Mouse (Mus musculus): ENCODE measurements around the gene Osbpl10.

Gene Osbpl10

GRCm38 (mm10) chr9:115034788-115035187 lies 56.4 kb downstream of the Osbpl10 start:
- DNase-seq = no peak

DNA sequence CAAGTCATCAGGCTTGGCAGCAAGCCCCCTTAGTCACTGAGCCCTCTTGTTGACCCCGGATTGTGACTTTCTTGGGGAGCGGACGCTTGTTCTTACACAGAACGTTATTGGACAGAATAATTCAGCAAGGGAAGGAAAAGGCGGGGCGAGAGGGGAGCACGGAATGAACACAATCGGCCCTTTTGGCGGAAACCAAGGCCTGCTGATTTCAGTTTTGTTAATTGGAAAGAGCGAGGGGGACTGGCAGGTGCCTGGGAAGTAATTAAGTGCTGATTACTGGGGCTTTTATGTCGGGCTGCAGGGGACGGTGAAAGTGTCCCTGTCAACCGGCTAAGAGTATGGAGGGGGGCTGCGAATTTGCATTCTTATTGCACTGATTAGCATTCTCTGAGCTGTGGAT lies 59.8 kb downstream of the Osbpl10 start:
- no peak for DNase-seq

DNA sequence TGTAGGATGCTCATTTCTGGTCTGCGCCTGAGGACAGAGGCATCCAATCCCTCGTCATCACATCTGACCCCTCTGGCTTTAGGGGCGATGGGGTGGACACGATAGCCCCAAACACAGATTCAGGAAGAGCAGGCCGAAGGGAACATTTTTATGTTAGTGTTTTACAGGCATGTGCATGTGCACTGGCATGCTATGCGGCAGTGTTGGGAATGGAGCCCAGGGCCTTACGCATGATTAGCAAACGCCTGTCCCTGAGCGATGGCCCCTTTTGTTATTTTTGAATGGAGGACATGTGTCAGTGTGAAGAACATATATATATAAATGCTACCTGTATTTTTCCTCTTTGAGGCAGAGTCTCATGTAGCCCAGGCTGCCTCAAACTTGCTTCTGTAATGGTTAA lies 60.3 kb downstream of the Osbpl10 start:
- DNase-seq = no peak

GRCm38 (mm10) chr9:115039245-115039644 lies 60.9 kb downstream of the Osbpl10 start:
- no peak for DNase-seq

- DNase-seq = no peak
These were observed 64.2 kb downstream of the Osbpl10 start for GRCm38 (mm10) chr9:115042571-115042970.

DNA sequence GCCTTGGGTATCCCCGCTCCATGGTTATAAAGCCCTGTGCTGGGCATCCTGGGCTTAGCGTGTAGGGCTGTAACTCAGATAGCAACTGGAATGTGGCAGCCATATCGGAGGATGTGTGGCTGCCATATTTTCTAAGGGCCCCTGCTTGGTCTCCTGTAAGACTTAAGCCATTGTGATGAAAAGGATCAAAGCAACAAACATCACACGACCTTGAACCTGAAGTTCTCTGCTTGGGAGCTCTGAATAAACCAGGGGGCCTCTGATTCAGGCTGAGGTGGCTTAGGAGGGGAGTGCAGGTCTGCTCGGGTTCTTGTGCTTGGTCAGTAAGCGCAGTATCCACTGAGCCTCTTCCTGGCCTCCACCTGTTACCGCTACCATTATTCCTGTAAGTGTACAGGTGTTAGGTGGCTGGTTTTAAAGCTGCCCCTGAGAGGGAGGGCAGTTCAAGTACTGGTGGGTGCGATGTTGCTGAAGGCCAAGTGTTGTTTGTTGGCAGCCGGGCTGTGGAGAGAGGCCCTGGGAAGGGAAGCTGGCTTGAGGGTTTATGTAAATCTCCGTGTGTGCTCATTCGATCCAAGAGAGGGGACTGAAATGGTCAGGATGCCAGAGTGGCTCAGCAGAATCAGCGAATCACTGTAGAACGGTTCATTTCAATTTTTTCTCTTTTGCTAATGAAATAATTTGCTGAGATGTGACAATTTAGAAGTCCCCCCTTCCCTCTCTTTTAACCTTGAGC lies 64.8 kb downstream of the Osbpl10 start:
- no peak for DNase-seq

GRCm38 (mm10) chr9:115043881-115044770 lies 65.8 kb downstream of the Osbpl10 start:
- no peak for DNase-seq

GRCm38 (mm10) chr9:115045087-115045800 lies 66.9 kb downstream of the Osbpl10 start:
- DNase-seq = peak; percentile 49

GRCm38 (mm10) chr9:115046701-115047100 lies 68.3 kb downstream of the Osbpl10 start:
- DNase-seq = no peak

DNA sequence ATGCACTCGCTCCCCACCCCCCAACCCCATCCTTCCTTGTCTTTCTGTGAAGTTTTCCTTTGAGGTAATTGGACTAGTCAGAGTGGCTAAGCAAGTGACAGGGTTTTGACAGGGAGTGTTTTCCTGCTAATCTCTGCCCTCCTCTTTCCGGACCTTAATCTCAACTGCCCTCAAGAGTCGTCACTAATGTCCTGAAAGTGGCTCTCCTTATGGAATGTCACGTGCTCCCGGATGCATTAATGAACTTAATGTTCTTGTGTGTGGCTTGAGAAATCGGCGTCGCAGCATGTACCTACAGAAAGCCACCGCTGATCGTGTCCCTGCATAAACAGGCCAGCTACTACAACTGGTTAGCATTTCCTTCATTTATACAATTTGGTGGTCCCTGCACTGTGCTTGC lies 70.0 kb downstream of the Osbpl10 start:
- DNase-seq = no peak

- no peak for DNase-seq
These were observed 70.5 kb downstream of the Osbpl10 start for GRCm38 (mm10) chr9:115048861-115049260.

- DNase-seq = peak; percentile 30
These were observed 71.8 kb downstream of the Osbpl10 start for GRCm38 (mm10) chr9:115049981-115050720.

GRCm38 (mm10) chr9:115051976-115052375 lies 73.6 kb downstream of the Osbpl10 start:
- no peak for DNase-seq

DNA sequence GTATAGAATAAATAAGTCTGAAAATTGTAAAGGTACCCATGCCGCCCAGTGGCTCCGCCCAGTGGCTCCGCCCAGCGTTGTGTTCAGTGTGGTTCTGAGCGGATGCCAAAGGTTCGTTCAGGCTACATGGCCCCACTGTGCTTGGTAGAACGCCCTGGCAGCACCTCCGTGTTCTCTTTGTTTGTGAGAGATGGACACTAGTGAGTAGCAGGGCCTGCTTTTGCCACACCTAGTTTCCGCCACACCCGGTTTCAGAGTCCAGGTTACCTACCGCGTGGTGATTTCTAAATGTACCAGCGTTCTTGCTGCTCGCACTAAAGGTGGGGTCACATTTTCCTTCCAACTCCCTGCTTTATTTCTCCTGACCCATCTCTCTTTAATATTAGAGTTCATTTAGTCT lies 75.4 kb downstream of the Osbpl10 start:
- DNase-seq = no peak

DNA sequence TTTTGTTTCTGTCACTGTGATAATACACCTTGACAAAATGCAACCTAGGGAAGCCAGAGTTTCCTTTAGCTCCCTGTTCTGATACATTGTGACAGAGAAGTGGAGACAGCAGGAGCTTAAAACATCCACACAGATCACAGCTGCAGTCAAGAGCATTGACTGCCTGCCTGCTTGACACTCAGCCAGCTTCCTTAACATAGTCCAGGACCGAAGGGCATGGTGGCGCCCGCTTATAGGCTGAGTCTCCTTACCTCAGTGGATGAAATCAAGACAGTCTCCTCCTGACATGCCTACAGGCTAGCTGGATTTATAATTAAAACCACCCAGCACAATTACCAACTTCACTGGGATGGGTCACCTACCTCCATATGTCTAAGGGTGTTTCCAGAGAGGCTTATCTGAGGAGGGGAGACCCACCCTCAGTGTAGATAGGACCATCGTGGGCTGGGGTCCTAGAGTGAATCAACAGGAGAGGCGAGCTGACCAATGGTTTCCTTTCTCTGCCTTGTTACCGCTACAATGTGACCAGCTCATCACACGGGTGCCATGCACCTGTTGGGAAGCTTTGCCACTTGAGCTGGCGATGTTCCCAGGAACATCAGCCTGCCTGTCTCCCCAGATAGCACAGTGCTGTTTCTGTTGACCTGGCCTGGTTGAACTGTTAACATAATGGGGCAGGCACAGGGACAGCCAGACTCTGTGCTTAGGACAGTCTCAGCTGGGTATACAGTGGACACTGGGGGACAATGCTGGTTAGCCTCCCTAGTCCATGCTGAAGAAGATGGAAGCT lies 76.9 kb downstream of the Osbpl10 start:
- DNase-seq = no peak

- DNase-seq = peak; percentile 36
These were observed 80.4 kb downstream of the Osbpl10 start for GRCm38 (mm10) chr9:115058806-115059205.

- DNase-seq = no peak
These were observed 86.5 kb downstream of the Osbpl10 start for GRCm38 (mm10) chr9:115064834-115065233.

DNA sequence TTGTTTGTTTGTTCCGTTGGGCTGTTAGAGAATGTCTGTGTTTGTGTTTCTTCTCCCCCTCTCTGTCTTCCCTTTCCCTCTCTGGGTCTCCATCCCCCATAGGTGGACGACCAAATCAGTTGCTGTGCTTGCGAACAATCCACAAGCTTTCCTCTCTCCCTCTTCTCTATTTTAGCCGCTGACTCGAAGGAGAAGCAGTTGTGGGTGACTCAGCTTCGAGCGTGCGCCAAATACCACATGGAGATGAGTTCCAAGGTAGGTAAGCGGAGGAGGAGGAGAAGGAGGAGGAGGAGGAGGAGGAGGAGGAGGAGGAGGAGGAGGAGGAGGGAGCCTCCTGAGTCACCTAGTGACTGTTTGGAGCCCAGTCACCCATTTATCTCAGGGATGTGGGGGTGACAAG lies 88.7 kb downstream of the Osbpl10 start:
- no peak for DNase-seq

- no peak for DNase-seq
These were observed 96.8 kb downstream of the Osbpl10 start for GRCm38 (mm10) chr9:115075191-115075590.

DNA sequence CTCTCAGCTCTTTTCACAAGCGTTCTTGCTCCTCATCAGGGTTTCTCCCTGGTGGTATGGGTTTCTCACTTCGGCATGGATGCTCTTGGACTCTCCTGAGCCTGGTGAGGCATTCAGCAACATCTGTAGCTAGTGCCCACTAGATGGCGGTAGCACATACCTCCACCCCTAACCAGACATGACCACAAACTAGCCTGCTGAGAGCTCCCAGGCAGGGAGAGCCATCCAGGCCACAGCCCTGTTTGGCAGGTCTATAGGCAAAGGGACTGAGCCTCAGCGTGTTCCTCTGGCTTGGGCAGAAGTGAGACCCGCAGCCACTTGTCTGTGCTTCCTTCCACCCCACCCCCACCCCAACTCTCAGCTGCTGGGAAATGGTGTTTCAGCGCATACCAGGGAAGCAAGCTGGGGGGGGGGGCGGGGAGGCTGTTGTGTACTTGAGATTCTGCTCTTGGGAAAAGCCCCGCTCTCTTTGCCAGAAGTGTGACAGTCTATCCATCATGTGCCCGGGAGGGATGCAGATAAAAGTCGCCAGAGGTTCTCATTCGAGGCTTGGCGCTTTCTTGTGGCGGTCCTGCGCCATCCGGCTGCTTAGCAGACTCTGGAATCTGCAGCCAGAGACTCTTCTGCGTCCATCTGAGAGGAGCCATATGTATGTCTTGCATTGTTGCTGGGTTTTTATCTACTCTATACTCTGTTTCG lies 110.1 kb downstream of the Osbpl10 start:
- peak; percentile 71 for DNase-seq

DNA sequence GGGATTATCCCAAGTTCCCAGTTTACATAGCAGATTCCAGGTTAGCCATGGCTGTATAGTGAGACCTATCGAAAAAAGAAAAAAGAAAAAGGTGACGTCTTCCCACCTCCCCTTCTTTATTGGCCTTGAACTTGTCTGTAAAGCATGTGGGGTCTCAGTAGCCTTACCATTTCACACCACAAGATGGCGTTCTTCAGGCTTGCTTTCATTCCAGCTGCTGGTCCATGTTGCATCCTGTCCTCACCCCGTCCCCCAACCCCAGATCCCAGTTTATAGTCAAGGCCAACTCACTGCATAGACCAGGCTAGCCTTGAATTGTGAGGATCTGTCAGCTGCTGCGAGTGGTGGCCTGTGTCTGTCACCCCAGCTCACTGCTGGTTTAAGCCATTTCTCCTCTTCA lies 111.3 kb downstream of the Osbpl10 start:
- DNase-seq = no peak

All from cerebellum, adult 9-10 months (tissue).